Mouse (Mus musculus) CH12.LX (cell line): ENCODE measurements around the gene H2-Eb1.

Experiments
- CTCF ChIP-seq, 2 experiments: IDR thresholded peaks in 1 of 2; conservative IDR thresholded peaks in 1 of 2; 2 replicates each; pipeline ENCODE4 v1.5.1; 2011 to 2012; ENCODE audit warnings: low read depth in 2 of 2, low read length in 2 of 2, improper control_type of control experiment in 1 of 2, inconsistent platforms in 1 of 2, mild to moderate bottlenecking in 1 of 2, moderate library complexity in 1 of 2
- IRF4 ChIP-seq: IDR thresholded peaks from 2 replicates; pipeline ENCODE4 v1.6.1; 2014; ENCODE audit warnings: low read depth, mild to moderate bottlenecking, inconsistent platforms, low read length, improper control_type of control experiment
- NRF1 ChIP-seq: IDR thresholded peaks from 2 replicates; pipeline ENCODE4 v1.6.1; 2014; ENCODE audit warnings: low read depth, mild to moderate bottlenecking, inconsistent platforms, low read length, improper control_type of control experiment, moderate library complexity
- POLR2A ChIP-seq: IDR thresholded peaks from 2 replicates; pipeline ENCODE4 v1.6.1; 2011; ENCODE audit warnings: low read depth, mild to moderate bottlenecking, improper control_type of control experiment, low read length
- USF1 ChIP-seq: IDR thresholded peaks from 2 replicates; pipeline ENCODE4 v1.6.1; 2014; ENCODE audit warnings: low read depth, mild to moderate bottlenecking, inconsistent platforms, low read length, improper control_type of control experiment

- TF ChIP-seq USF1 = no peak
- TF ChIP-seq POLR2A = no peak
- no peak for TF ChIP-seq CTCF (conservative IDR thresholded peaks at IDR 0.05 in 1 of 2, IDR thresholded peaks at IDR 0.05 in 1 of 2; ENCODE audit: low read depth in 2 of 2, low read length in 2 of 2)
- no peak for TF ChIP-seq IRF4
- TF ChIP-seq NRF1 = no peak
These were observed 10.4 kb upstream of the H2-Eb1 start for GRCm38 (mm10) chr17:34295307-34295706.
